Mouse (Mus musculus) MEL (cell line): Measurements from ENCODE around the gene Rassf6.

Experiments
- CHD1 ChIP-seq: IDR thresholded peaks from 2 replicates; pipeline ENCODE4 v1.6.1; 2012; ENCODE audit warnings: low read depth, mild to moderate bottlenecking, inconsistent platforms, low read length, improper control_type of control experiment
- CTCF ChIP-seq, 3 experiments: IDR thresholded peaks in 2 of 3; conservative IDR thresholded peaks in 1 of 3; 2 replicates each; pipeline ENCODE4 v1.5.1; 2011 to 2012; ENCODE audit warnings: low read length in 3 of 3, low read depth in 2 of 3, mild to moderate bottlenecking in 2 of 3, improper control_type of control experiment in 1 of 3, inconsistent platforms in 1 of 3, mixed read lengths in 1 of 3, moderate library complexity in 1 of 3; ENCODE audit not compliant: control insufficient read depth in 1 of 3, insufficient read depth in 1 of 3, poor library complexity in 1 of 3, severe bottlenecking in 1 of 3
- EP300 ChIP-seq, 2 experiments: IDR thresholded peaks; 2 replicates each; pipeline ENCODE4 v1.6.1; 2011; ENCODE audit warnings: improper control_type of control experiment in 2 of 2, low read length in 2 of 2, low read depth in 1 of 2, mild to moderate bottlenecking in 1 of 2
- GATA1 ChIP-seq: IDR thresholded peaks from 2 replicates; pipeline ENCODE4 v1.6.1; 2011; ENCODE audit warnings: low read depth, low read length, improper control_type of control experiment
- MAX ChIP-seq: IDR thresholded peaks from 2 replicates; pipeline ENCODE4 v1.6.1; 2011; ENCODE audit warnings: low read length, improper control_type of control experiment
- MEF2A ChIP-seq: IDR thresholded peaks from 2 replicates; pipeline ENCODE4 v1.6.1; 2014; ENCODE audit warnings: low read depth, mild to moderate bottlenecking, inconsistent platforms, low read length, improper control_type of control experiment; ENCODE audit not compliant: poor library complexity, insufficient replicate concordance, severe bottlenecking; ENCODE audit errors: extremely low read depth
- POLR2A ChIP-seq, 2 experiments: IDR thresholded peaks; 2 replicates each; pipeline ENCODE4 v1.6.1; 2011 to 2012; ENCODE audit warnings: low read length in 2 of 2, mild to moderate bottlenecking in 2 of 2, control low read depth in 1 of 2, improper control_type of control experiment in 1 of 2, low read depth in 1 of 2, moderate library complexity in 1 of 2; ENCODE audit not compliant: control insufficient read depth in 1 of 2, insufficient read depth in 1 of 2, poor library complexity in 1 of 2
- SIN3A ChIP-seq: IDR thresholded peaks from 2 replicates; pipeline ENCODE4 v1.6.1; 2012; ENCODE audit warnings: low read length, improper control_type of control experiment, inconsistent platforms
- TBP ChIP-seq: IDR thresholded peaks from 2 replicates; pipeline ENCODE4 v1.8.0; 2011; ENCODE audit warnings: low read depth, low read length, improper control_type of control experiment
- TCF12 ChIP-seq: IDR thresholded peaks from 2 replicates; pipeline ENCODE4 v1.6.1; 2014; ENCODE audit warnings: low read depth, mild to moderate bottlenecking, inconsistent platforms, low read length, improper control_type of control experiment, moderate library complexity
- ZC3H11A ChIP-seq: IDR thresholded peaks from 2 replicates; pipeline ENCODE4 v1.6.1; 2012; ENCODE audit warnings: low read depth, mild to moderate bottlenecking, inconsistent platforms, low read length, improper control_type of control experiment

- no peak for TF ChIP-seq CTCF (IDR thresholded peaks at IDR 0.05 in 2 of 3, conservative IDR thresholded peaks at IDR 0.05 in 1 of 3; ENCODE audit: control insufficient read depth in 1 of 3, insufficient read depth in 1 of 3, low read depth in 2 of 3, low read length in 3 of 3, poor library complexity in 1 of 3, severe bottlenecking in 1 of 3)
- no peak for TF ChIP-seq MEF2A
- TF ChIP-seq CHD1, result no peak
- no peak for TF ChIP-seq POLR2A (IDR thresholded peaks at IDR 0.05; ENCODE audit: control insufficient read depth in 1 of 2, insufficient read depth in 1 of 2, low read depth in 1 of 2, low read length in 2 of 2, poor library complexity in 1 of 2)
- no peak for TF ChIP-seq GATA1
- TF ChIP-seq ZC3H11A, result no peak
- TF ChIP-seq EP300 (IDR thresholded peaks at IDR 0.05; ENCODE audit: low read depth in 1 of 2, low read length in 2 of 2), result no peak
- no peak for TF ChIP-seq TCF12
- no peak for TF ChIP-seq TBP
- no peak for TF ChIP-seq MAX
- no peak for TF ChIP-seq SIN3A
These were observed 19.1 kb downstream of the Rassf6 start for GRCm38 (mm10) chr5:90621316-90621715.
